Mouse (Mus musculus) bone marrow macrophage, adult 2 months (primary cell): ENCODE results near the gene Cenpp. TPM values are rescaled to one million over a fixed set of nuclear protein-coding genes. Genes with fewer than 3 reads are reported as not detected.

ENCODE experiments used
- H3K27ac ChIP-seq: 2 replicates; pipeline ENCODE4 v1.5.1; 2012; ENCODE audit warnings: low read depth, low read length; ENCODE audit not compliant: insufficient read depth
- H3K4me1 ChIP-seq: 2 replicates; pipeline ENCODE4 v1.6.1; 2012; ENCODE audit warnings: low read length; ENCODE audit not compliant: control insufficient read depth, insufficient read depth
- H3K4me3 ChIP-seq: 2 replicates; pipeline ENCODE4 v1.5.1; 2012; ENCODE audit warnings: mild to moderate bottlenecking, low read length, moderate library complexity; ENCODE audit not compliant: insufficient read depth
- CTCF ChIP-seq: IDR thresholded peaks from 2 replicates; pipeline ENCODE4 v1.5.1; 2012; ENCODE audit warnings: low read depth, mild to moderate bottlenecking, low read length, moderate library complexity
- POLR2A ChIP-seq: IDR thresholded peaks from 2 replicates; pipeline ENCODE4 v1.6.1; 2012; ENCODE audit warnings: mild to moderate bottlenecking, low read depth, low read length, borderline replicate concordance
- polyA plus RNA-seq: library from polyadenylated mRNA; stranded (reverse); fragments of >200 nt; gene quantifications from 2 replicates; pipeline ENCODE4 v1.2.4, GENCODE M21; 2012; ENCODE audit not compliant: missing spikeins, insufficient read depth, insufficient read length

Gene Cenpp
- polyA plus RNA-seq, 1 experiment, result 6.9 TPM

GRCm38 (mm10) chr13:49480057-49480456 lies 172.5 kb downstream of the Cenpp start:
- Histone ChIP-seq H3K27ac (no peak overlapping the region), H3K4me3 (no peak overlapping the region), H3K4me1 (no peaks in the 10 kb centered on the region)
- TF ChIP-seq POLR2A, result no peak

GRCm38 (mm10) chr13:49479399-49479798 lies 173.2 kb downstream of the Cenpp start:
- Histone ChIP-seq H3K27ac (no peak overlapping the region), H3K4me1 (no peaks in the 10 kb centered on the region), H3K4me3 (no peak overlapping the region)
- TF ChIP-seq POLR2A (no peak), CTCF (no peak)

GRCm38 (mm10) chr13:49478851-49479374 lies 173.7 kb downstream of the Cenpp start:
- Histone ChIP-seq H3K4me1 (no peaks in the 10 kb centered on the region), H3K4me3 (no peak overlapping the region), H3K27ac (no peak overlapping the region)
- TF ChIP-seq POLR2A (no peak), CTCF (no peak)

- H3K4me1 ChIP-seq, result no peaks in the 10 kb centered on the region
- no peak overlapping the region for H3K4me3 ChIP-seq
- H3K27ac ChIP-seq, result no peak overlapping the region
- TF ChIP-seq CTCF (no peak), POLR2A (no peak)
Measured at GRCm38 (mm10) chr13:49477887-49478286, 174.7 kb downstream of the Cenpp start.

- TF ChIP-seq POLR2A, result no peak
- TF ChIP-seq CTCF, result no peak
- no peak overlapping the region for H3K4me3 ChIP-seq
Measured at GRCm38 (mm10) chr13:49472676-49473005, 179.9 kb downstream of the Cenpp start.

GRCm38 (mm10) chr13:49471981-49472675 lies 180.5 kb downstream of the Cenpp start:
- no peak overlapping the region for H3K4me3 ChIP-seq
- H3K27ac ChIP-seq, result no peak overlapping the region
- TF ChIP-seq CTCF, result no peak
- TF ChIP-seq POLR2A, result no peak
- H3K4me1 ChIP-seq, result peaks cover 8% of the 10 kb centered on the region

More at GRCm38 (mm10) chr13:49472676-49473005, 179.9 kb downstream of the Cenpp start:
- peaks cover 8% of the 10 kb centered on the region for H3K4me1 ChIP-seq
- H3K27ac ChIP-seq, result no peak overlapping the region

GRCm38 (mm10) chr13:49470806-49471205 lies 181.8 kb downstream of the Cenpp start:
- TF ChIP-seq CTCF, result no peak
- TF ChIP-seq POLR2A, result no peak
- peaks cover 8% of the 10 kb centered on the region for H3K4me1 ChIP-seq

GRCm38 (mm10) chr13:49470319-49470718 lies 182.3 kb downstream of the Cenpp start:
- TF ChIP-seq POLR2A, result no peak
- Histone ChIP-seq H3K27ac (no peak overlapping the region), H3K4me3 (no peak overlapping the region), H3K4me1 (peaks cover 8% of the 10 kb centered on the region)

More at GRCm38 (mm10) chr13:49470806-49471205, 181.8 kb downstream of the Cenpp start:
- Histone ChIP-seq H3K4me3 (no peak overlapping the region), H3K27ac (no peak overlapping the region)

GRCm38 (mm10) chr13:49469002-49469401 lies 183.6 kb downstream of the Cenpp start:
- Histone ChIP-seq H3K4me1 (peaks cover 8% of the 10 kb centered on the region), H3K4me3 (no peak overlapping the region)
- TF ChIP-seq POLR2A (no peak), CTCF (no peak)

GRCm38 (mm10) chr13:49467585-49467984 lies 185.0 kb downstream of the Cenpp start:
- H3K27ac ChIP-seq, result no peak overlapping the region
- no peak for TF ChIP-seq CTCF
- no peak for TF ChIP-seq POLR2A
- H3K4me1 ChIP-seq, result peaks cover 8% of the 10 kb centered on the region
- no peak overlapping the region for H3K4me3 ChIP-seq

More at GRCm38 (mm10) chr13:49469002-49469401, 183.6 kb downstream of the Cenpp start:
- no peak overlapping the region for H3K27ac ChIP-seq
